Mouse (Mus musculus) erythroblast, adult 5-6 weeks (primary cell): Measurements from ENCODE around the gene Fam205a1. TPM values are rescaled to one million over a fixed set of nuclear protein-coding genes. Genes with fewer than 3 reads are reported as not detected.
"Not testable (repeated sequence)": the region's sequence is repeated elsewhere in the genome, so short reads cannot be mapped to it uniquely, and the experiment has no call there.

Source experiments
- ATAC-seq: replicated peaks from 2 replicates; pipeline ENCODE4 v1.8.0; 2016; ENCODE audit warnings: moderate number of reproducible peaks, mild to moderate bottlenecking, moderate TSS enrichment, inconsistent platforms; ENCODE audit not compliant: poor library complexity, low FRiP score, severe bottlenecking
- total RNA-seq, 2 experiments: library from RNA; stranded (forward) in 1 of 2; stranded (reverse) in 1 of 2; fragments of 150-400 nt in 1 of 2; fragments of 200-764, 138-1000 nt in 1 of 2; gene quantifications; 2 replicates each; pipeline versions ENCODE4 v1.2.3 to v1.2.4; 2015 to 2017; ENCODE audit warnings: low replicate concordance in 2 of 2

Fam205a1 gene
- total RNA-seq, 2 experiments from 2014 or later = 1.8 to 4.0 TPM

GRCm38 (mm10) chr4:42860483-42860882 is 6.8 kb upstream of the Fam205a1 start:
- ATAC-seq = peak; percentile 100

- not testable (repeated sequence) for ATAC-seq
Measured at GRCm38 (mm10) chr4:42856671-42857070, 3.0 kb upstream of the Fam205a1 start, which contains the start of gene Gm12394. Gm12394 (minus strand) TSS chr4:42856771.

Other genes with a start within 250 kb of the Fam205a1 start
- not detected in 2 replicates for gene Gm10591, start 241.7 kb downstream of the Fam205a1 start, total RNA-seq (2015; ENCODE audit: low replicate concordance)
- not detected in 2 replicates for gene Gm10591, start 241.7 kb downstream of the Fam205a1 start, total RNA-seq (2017; ENCODE audit: low replicate concordance)
- not detected in 2 replicates for gene Gm2564, start 224.2 kb downstream of the Fam205a1 start, total RNA-seq (2015; ENCODE audit: low replicate concordance)
- gene Gm2564, start 224.2 kb downstream of the Fam205a1 start, total RNA-seq (2017; ENCODE audit: low replicate concordance) = not detected in 2 replicates
- gene Ccl27b, start 198.6 kb downstream of the Fam205a1 start, total RNA-seq (2015; ENCODE audit: low replicate concordance) = not detected in 2 replicates
- not detected in 2 replicates for gene Ccl27b, start 198.6 kb downstream of the Fam205a1 start, total RNA-seq (2017; ENCODE audit: low replicate concordance)
- not detected in 2 replicates for gene Il11ra2, start 192.0 kb downstream of the Fam205a1 start, total RNA-seq (2015; ENCODE audit: low replicate concordance)
- not detected in 2 replicates for gene Il11ra2, start 192.0 kb downstream of the Fam205a1 start, total RNA-seq (2017; ENCODE audit: low replicate concordance)
- gene 4930578G10Rik, start 118.3 kb downstream of the Fam205a1 start, total RNA-seq (2015; ENCODE audit: low replicate concordance) = not detected in 2 replicates
- gene 4930578G10Rik, start 118.3 kb downstream of the Fam205a1 start, total RNA-seq (2017; ENCODE audit: low replicate concordance) = not detected in 2 replicates
- gene Ccl19, start 97.3 kb downstream of the Fam205a1 start, total RNA-seq (2015; ENCODE audit: low replicate concordance) = not detected in 2 replicates
- not detected in 2 replicates for gene Ccl19, start 97.3 kb downstream of the Fam205a1 start, total RNA-seq (2017; ENCODE audit: low replicate concordance)
- not detected in 2 replicates for gene Ccl21a, start 79.9 kb downstream of the Fam205a1 start, total RNA-seq (2015; ENCODE audit: low replicate concordance)
- gene Ccl21a, start 79.9 kb downstream of the Fam205a1 start, total RNA-seq (2017; ENCODE audit: low replicate concordance) = not detected in 2 replicates
- gene Gm12394, start 2.9 kb upstream of the Fam205a1 start, total RNA-seq (2015; ENCODE audit: low replicate concordance) = not detected in 2 replicates
- not detected in 2 replicates for gene Gm12394, start 2.9 kb upstream of the Fam205a1 start, total RNA-seq (2017; ENCODE audit: low replicate concordance)
- gene Fam205c, start 20.3 kb upstream of the Fam205a1 start, total RNA-seq (2015; ENCODE audit: low replicate concordance) = not detected in 2 replicates
- gene Fam205c, start 20.3 kb upstream of the Fam205a1 start, total RNA-seq (2017; ENCODE audit: low replicate concordance) = 0.56 TPM in 1 of 2 replicates, not detected in the other
- gene Phf24, start 62.8 kb upstream of the Fam205a1 start, total RNA-seq (2015; ENCODE audit: low replicate concordance) = not detected in 2 replicates
- gene Phf24, start 62.8 kb upstream of the Fam205a1 start, total RNA-seq (2017; ENCODE audit: low replicate concordance) = 1.7 and 5.8 TPM in 2 replicates
- gene Dnajb5, start 95.9 kb upstream of the Fam205a1 start, total RNA-seq (2015; ENCODE audit: low replicate concordance) = 7.9 TPM in 1 of 2 replicates, not detected in the other
- 0.14 TPM in 1 of 2 replicates, not detected in the other for gene Dnajb5, start 95.9 kb upstream of the Fam205a1 start, total RNA-seq (2017; ENCODE audit: low replicate concordance)
- gene 1700022I11Rik, start 115.7 kb upstream of the Fam205a1 start, total RNA-seq (2015; ENCODE audit: low replicate concordance) = not detected in 2 replicates
- 5.3 TPM in 1 of 2 replicates, not detected in the other for gene 1700022I11Rik, start 115.7 kb upstream of the Fam205a1 start, total RNA-seq (2017; ENCODE audit: low replicate concordance)
- 71.9 and 85.5 TPM in 2 replicates for gene Vcp, start 146.6 kb upstream of the Fam205a1 start, total RNA-seq (2015; ENCODE audit: low replicate concordance)
- gene Vcp, start 146.6 kb upstream of the Fam205a1 start, total RNA-seq (2017; ENCODE audit: low replicate concordance) = 149 and 153 TPM in 2 replicates
- 1.7 and 8.6 TPM in 2 replicates for gene Fancg, start 156.6 kb upstream of the Fam205a1 start, total RNA-seq (2015; ENCODE audit: low replicate concordance)
- 11.8 and 17.6 TPM in 2 replicates for gene Fancg, start 156.6 kb upstream of the Fam205a1 start, total RNA-seq (2017; ENCODE audit: low replicate concordance)
- gene Pigo, start 171.9 kb upstream of the Fam205a1 start, total RNA-seq (2015; ENCODE audit: low replicate concordance) = 4.8 and 24.2 TPM in 2 replicates
- gene Pigo, start 171.9 kb upstream of the Fam205a1 start, total RNA-seq (2017; ENCODE audit: low replicate concordance) = 8.8 and 10.2 TPM in 2 replicates
- 38.6 and 40.1 TPM in 2 replicates for gene Stoml2, start 177.8 kb upstream of the Fam205a1 start, total RNA-seq (2015; ENCODE audit: low replicate concordance)
- 53.4 and 59.0 TPM in 2 replicates for gene Stoml2, start 177.8 kb upstream of the Fam205a1 start, total RNA-seq (2017; ENCODE audit: low replicate concordance)
- gene Fam214b, start 192.3 kb upstream of the Fam205a1 start, total RNA-seq (2015; ENCODE audit: low replicate concordance) = 177 and 182 TPM in 2 replicates
- 191 and 193 TPM in 2 replicates for gene Fam214b, start 192.3 kb upstream of the Fam205a1 start, total RNA-seq (2017; ENCODE audit: low replicate concordance)
- not detected in 2 replicates for gene Unc13b, start 205.1 kb upstream of the Fam205a1 start, total RNA-seq (2015; ENCODE audit: low replicate concordance)
- not detected in 2 replicates for gene Unc13b, start 205.1 kb upstream of the Fam205a1 start, total RNA-seq (2017; ENCODE audit: low replicate concordance)